Mouse (Mus musculus): Measurements from ENCODE around the gene Ap5b1. TPM values are rescaled to one million over a fixed set of nuclear protein-coding genes. Genes with fewer than 3 reads are reported as not detected.

Gene Ap5b1
- polyA plus RNA-seq, 1 experiment from 2014 or later: 2.8 TPM

GRCm38 (mm10) chr19:5560457-5561041 lies 7.3 kb upstream of the Ap5b1 start, which contains the start of gene Ovol1:
Gene Ovol1 (minus strand): TSS chr19:5560646.
- H3K4me3 ChIP-seq (replicated peaks; ENCODE audit: low read depth, low read length): peak within 1 kb of the TSS; percentile 31
- peak within 1 kb of the TSS; percentile 26; the same call in 1 of the 2 replicates for H3K9ac ChIP-seq (replicated peaks; ENCODE audit: low read length)
- ATAC-seq (ENCODE audit: low FRiP score, low TSS enrichment) (no peak), DNase-seq (peak; percentile 50)
- H3K4me1 ChIP-seq (ENCODE audit: control insufficient read depth, insufficient read depth, low read length): 0 out of 2 replicates have a peak, but pooled peaks cover 12% of the 10 kb centered on the region
- H3K9me3 ChIP-seq (ENCODE audit: control insufficient read depth, low read length): no peaks in the 10 kb centered on the region
- H3K27ac ChIP-seq (replicated peaks; ENCODE audit: low read depth, low read length): no peak within 1 kb of the TSS
- no peaks in the 10 kb centered on the region for H3K36me3 ChIP-seq (ENCODE audit: control insufficient read depth, insufficient read depth, low read length)
- 2% methylated on average over 57 of the region's 57 CpGs for WGBS
- peaks cover 67% of the 10 kb centered on the region for H3K27me3 ChIP-seq (ENCODE audit: control insufficient read depth, insufficient read depth, low read length)
- peak within 1 kb of the TSS; percentile 57 for H3K4me2 ChIP-seq (ENCODE audit: low read length)

DNA sequence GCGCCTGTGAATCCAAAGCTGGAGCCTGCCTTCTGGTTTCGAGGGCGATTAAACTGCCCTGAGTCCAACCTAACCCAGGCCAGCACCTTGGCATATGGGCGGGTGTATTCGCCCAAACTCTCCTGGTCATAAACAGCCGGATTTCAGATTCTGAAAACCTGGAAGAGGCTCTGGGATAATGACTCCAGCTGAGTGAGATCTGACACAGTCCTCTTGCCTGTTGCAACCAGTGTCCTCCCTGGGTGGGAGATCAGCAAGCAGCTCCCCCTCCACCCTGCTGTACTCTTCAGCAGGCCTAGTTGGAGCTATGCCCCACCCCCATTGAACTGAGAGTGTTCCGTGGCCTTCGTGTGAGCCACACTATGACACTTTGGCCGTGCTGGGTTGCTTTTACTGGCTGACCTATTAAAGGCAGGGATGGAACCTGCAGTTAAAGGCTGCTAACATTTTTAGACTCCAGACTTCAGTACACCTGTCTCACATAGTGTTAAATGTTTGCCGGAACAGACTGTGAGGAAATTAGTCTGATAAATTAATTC lies 6.5 kb upstream of the Ap5b1 start:
- DNase-seq (peak; percentile 2), ATAC-seq (ENCODE audit: low FRiP score, low TSS enrichment) (no peak)
- 0 out of 2 replicates have a peak, but pooled peaks cover 12% of the 10 kb centered on the region for H3K4me1 ChIP-seq (ENCODE audit: control insufficient read depth, insufficient read depth, low read length)
- H3K36me3 ChIP-seq (ENCODE audit: control insufficient read depth, insufficient read depth, low read length): no peaks in the 10 kb centered on the region
- H3K4me2 ChIP-seq (ENCODE audit: low read length): peak overlapping the region; percentile 57; the same call in 1 of the 2 replicates
- H3K4me3 ChIP-seq (replicated peaks; ENCODE audit: low read depth, low read length): no peak overlapping the region
- WGBS: 20% methylated on average over 10 of the region's 10 CpGs
- no peak overlapping the region for H3K27ac ChIP-seq (replicated peaks; ENCODE audit: low read depth, low read length)
- H3K9ac ChIP-seq (replicated peaks; ENCODE audit: low read length): no peak overlapping the region
- peaks cover 67% of the 10 kb centered on the region for H3K27me3 ChIP-seq (ENCODE audit: control insufficient read depth, insufficient read depth, low read length)
- H3K9me3 ChIP-seq (ENCODE audit: control insufficient read depth, low read length): no peaks in the 10 kb centered on the region

DNA sequence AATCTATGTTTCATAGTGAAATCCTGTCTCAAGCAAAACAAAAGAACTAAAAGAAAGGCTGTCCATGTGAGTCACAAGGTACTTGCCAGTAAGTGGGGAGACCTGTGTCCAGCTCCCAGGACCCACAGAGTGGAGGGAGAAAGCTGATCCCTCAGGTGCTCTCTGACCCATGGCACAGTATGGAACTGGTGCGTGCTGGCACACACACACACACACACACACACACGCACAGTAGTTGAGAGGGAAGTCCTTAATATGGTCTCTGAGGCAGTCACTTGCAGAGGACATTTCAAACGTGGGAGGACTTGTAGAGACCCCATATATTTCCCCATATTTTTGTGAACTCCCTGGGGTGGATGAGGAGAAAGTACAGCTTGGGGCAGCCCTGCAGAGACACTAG lies 5.9 kb upstream of the Ap5b1 start:
- H3K9ac ChIP-seq (replicated peaks; ENCODE audit: low read length): no peak overlapping the region
- no peak overlapping the region for H3K27ac ChIP-seq (replicated peaks; ENCODE audit: low read depth, low read length)
- H3K4me2 ChIP-seq (ENCODE audit: low read length): no peak overlapping the region
- peaks cover 12% of the 10 kb centered on the region; the same call in 1 of the 2 replicates for H3K4me1 ChIP-seq (ENCODE audit: control insufficient read depth, insufficient read depth, low read length)
- DNase-seq (no peak), ATAC-seq (ENCODE audit: low FRiP score, low TSS enrichment) (no peak)
- WGBS: 61% methylated on average over 3 of the region's 3 CpGs
- H3K27me3 ChIP-seq (ENCODE audit: control insufficient read depth, insufficient read depth, low read length): peaks cover 64% of the 10 kb centered on the region
- no peak overlapping the region for H3K4me3 ChIP-seq (replicated peaks; ENCODE audit: low read depth, low read length)
- H3K36me3 ChIP-seq (ENCODE audit: control insufficient read depth, insufficient read depth, low read length): no peaks in the 10 kb centered on the region
- H3K9me3 ChIP-seq (ENCODE audit: control insufficient read depth, low read length): no peaks in the 10 kb centered on the region

GRCm38 (mm10) chr19:5562776-5563175 lies 5.0 kb upstream of the Ap5b1 start:
- no peaks in the 10 kb centered on the region for H3K36me3 ChIP-seq (ENCODE audit: control insufficient read depth, insufficient read depth, low read length)
- H3K27ac ChIP-seq (replicated peaks; ENCODE audit: low read depth, low read length): no peak overlapping the region
- peaks cover 55% of the 10 kb centered on the region for H3K27me3 ChIP-seq (ENCODE audit: control insufficient read depth, insufficient read depth, low read length)
- DNase-seq: no peak
- peaks cover 16% of the 10 kb centered on the region; the same call in 1 of the 2 replicates for H3K4me1 ChIP-seq (ENCODE audit: control insufficient read depth, insufficient read depth, low read length)
- 91% methylated on average over 10 of the region's 10 CpGs for WGBS
- H3K9me3 ChIP-seq (ENCODE audit: control insufficient read depth, low read length): no peaks in the 10 kb centered on the region
- ATAC-seq (ENCODE audit: low FRiP score, low TSS enrichment): no peak
- no peak overlapping the region for H3K4me2 ChIP-seq (ENCODE audit: low read length)
- H3K9ac ChIP-seq (replicated peaks; ENCODE audit: low read length): no peak overlapping the region
- no peak overlapping the region for H3K4me3 ChIP-seq (replicated peaks; ENCODE audit: low read depth, low read length)

DNA sequence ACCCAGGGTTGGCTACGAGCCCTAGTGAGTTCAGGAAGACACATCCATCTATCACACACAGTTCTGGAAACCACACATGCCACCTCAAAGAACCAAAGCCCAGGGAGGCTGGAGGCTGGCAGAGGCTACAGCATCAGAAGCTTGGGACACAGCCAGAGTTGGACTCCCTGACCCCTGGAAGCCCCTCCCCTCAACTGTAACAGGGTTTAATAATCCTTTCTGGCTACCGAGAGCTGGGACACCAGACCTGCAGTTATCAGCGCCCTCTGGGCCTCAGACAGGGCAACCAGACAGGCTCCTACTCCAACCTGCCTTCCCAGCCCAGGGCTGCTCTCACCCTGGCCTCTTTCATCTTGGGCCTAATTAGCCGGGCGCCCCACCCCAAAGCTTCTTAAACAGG lies 1.5 kb upstream of the Ap5b1 start:
- 58% methylated on average over 5 of the region's 5 CpGs for WGBS
- peaks cover 20% of the 10 kb centered on the region for H3K27me3 ChIP-seq (ENCODE audit: control insufficient read depth, insufficient read depth, low read length)
- ATAC-seq (ENCODE audit: low FRiP score, low TSS enrichment): no peak

DNA sequence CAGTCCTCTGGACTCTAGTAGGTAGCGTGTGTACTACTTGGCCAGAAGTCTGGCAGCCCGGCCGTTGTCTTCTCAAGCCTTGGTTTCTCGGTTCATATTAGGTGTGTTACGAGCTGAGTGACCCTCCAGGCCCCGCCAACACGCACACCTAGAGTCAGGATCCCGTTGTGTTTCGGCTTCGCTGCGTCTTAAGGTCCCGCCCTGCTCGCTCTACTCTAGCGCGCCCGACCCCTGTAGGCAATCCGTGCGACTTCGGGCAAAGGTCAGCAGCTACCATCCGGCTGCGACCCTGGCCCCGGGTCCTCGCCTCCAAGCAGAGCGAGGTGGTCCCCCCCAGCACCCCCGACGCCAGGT lies 668 bp upstream of the Ap5b1 start:
- peak; percentile 44 for ATAC-seq (ENCODE audit: low FRiP score, low TSS enrichment)
- H3K4me3 ChIP-seq (replicated peaks; ENCODE audit: low read depth, low read length): peak overlapping the region; percentile 66
- 2% methylated on average over 26 of the region's 26 CpGs for WGBS
- H3K27ac ChIP-seq (replicated peaks; ENCODE audit: low read depth, low read length): peak overlapping the region; percentile 80
- H3K4me1 ChIP-seq (ENCODE audit: control insufficient read depth, insufficient read depth, low read length): peaks cover 14% of the 10 kb centered on the region
- H3K4me2 ChIP-seq (ENCODE audit: low read length): peak overlapping the region; percentile 87
- no peaks in the 10 kb centered on the region for H3K9me3 ChIP-seq (ENCODE audit: control insufficient read depth, low read length)
- no peak for DNase-seq
- H3K36me3 ChIP-seq (ENCODE audit: control insufficient read depth, insufficient read depth, low read length): peaks cover 10% of the 10 kb centered on the region
- peaks cover 11% of the 10 kb centered on the region for H3K27me3 ChIP-seq (ENCODE audit: control insufficient read depth, insufficient read depth, low read length)
- H3K9ac ChIP-seq (replicated peaks; ENCODE audit: low read length): peak overlapping the region; percentile 69

More for the DNA sequence above, 1.5 kb upstream of the Ap5b1 start:
- no peak overlapping the region for H3K9ac ChIP-seq (replicated peaks; ENCODE audit: low read length)
- H3K4me1 ChIP-seq (ENCODE audit: control insufficient read depth, insufficient read depth, low read length): peaks cover 14% of the 10 kb centered on the region
- H3K4me2 ChIP-seq (ENCODE audit: low read length): no peak overlapping the region
- H3K4me3 ChIP-seq (replicated peaks; ENCODE audit: low read depth, low read length): no peak overlapping the region
- no peak for DNase-seq
- H3K36me3 ChIP-seq (ENCODE audit: control insufficient read depth, insufficient read depth, low read length): peaks cover 10% of the 10 kb centered on the region
- H3K9me3 ChIP-seq (ENCODE audit: control insufficient read depth, low read length): no peaks in the 10 kb centered on the region
- H3K27ac ChIP-seq (replicated peaks; ENCODE audit: low read depth, low read length): no peak overlapping the region

DNA sequence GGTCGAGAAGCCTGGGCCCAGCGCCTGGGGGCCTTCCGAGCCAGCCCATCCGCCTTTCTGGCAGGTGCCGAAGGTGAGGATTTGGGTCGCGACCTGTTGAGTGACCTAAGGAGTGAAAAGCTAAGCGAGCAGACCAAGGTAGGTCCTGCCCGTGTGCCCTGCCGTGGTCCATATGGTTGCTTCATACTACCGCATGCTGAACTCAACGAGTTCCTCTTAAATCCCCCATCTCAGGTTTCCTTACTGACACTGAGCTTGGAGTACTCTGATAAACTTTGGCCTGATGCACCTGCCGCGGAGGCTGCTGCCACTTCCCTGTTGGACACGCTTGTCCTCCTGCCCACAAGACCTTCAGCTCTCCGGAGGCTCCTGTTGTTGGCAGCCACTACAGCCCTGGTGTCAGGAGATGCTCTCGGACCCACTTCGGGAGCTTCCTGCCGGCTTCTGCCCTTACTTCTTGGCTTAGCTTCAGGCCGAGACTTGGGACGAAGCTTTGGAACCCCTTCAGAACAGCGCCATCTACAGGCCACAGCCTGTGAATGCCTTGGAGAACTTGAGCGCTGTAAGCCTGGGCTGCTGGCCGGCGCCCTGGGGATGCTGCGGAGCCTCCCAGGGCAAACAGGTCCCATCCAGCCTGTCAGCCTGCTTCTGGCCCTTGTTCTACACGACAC lies 780 bp downstream of the Ap5b1 start:
- DNase-seq (peak; percentile 93), ATAC-seq (ENCODE audit: low FRiP score, low TSS enrichment) (0 out of 2 replicates have a peak, but pooled peaks have one; percentile 3)
- Histone ChIP-seq H3K4me3 (replicated peaks; ENCODE audit: low read depth, low read length) (peak overlapping the region; percentile 66), H3K4me2 (ENCODE audit: low read length) (peak overlapping the region; percentile 87), H3K9ac (replicated peaks; ENCODE audit: low read length) (peak overlapping the region; percentile 69; the same call in 1 of the 2 replicates), H3K27me3 (ENCODE audit: control insufficient read depth, insufficient read depth, low read length) (no peaks in the 10 kb centered on the region), H3K27ac (replicated peaks; ENCODE audit: low read depth, low read length) (peak overlapping the region; percentile 80), H3K36me3 (ENCODE audit: control insufficient read depth, insufficient read depth, low read length) (peaks cover 10% of the 10 kb centered on the region), H3K9me3 (ENCODE audit: control insufficient read depth, low read length) (no peaks in the 10 kb centered on the region), H3K4me1 (ENCODE audit: control insufficient read depth, insufficient read depth, low read length) (peaks cover 14% of the 10 kb centered on the region)
- 7% methylated on average over 27 of the region's 27 CpGs for WGBS

DNA sequence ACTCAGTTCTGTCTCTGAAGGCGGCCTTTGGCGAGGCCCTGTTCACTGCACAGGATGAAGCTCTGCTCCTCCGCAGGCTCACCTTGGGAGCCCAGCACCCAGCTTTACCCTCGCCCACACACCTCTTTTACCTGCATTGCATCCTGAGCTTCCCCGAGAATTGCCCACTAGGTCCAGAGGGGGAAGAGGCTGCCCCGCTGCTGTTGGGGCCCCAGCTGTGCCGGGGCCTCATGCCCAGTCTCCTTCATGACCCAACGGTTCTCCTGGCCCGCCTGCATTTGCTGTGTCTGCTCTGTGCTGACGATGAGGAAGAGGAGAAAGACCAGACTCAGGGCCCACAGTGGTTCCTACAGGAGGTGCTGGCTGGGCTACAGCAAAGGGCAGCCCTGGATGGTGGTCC lies 1.7 kb downstream of the Ap5b1 start:
- ATAC-seq (ENCODE audit: low FRiP score, low TSS enrichment): no peak
- WGBS: 86% methylated on average over 10 of the region's 10 CpGs
- Histone ChIP-seq H3K4me1 (ENCODE audit: control insufficient read depth, insufficient read depth, low read length) (peaks cover 14% of the 10 kb centered on the region), H3K9me3 (ENCODE audit: control insufficient read depth, low read length) (no peaks in the 10 kb centered on the region), H3K4me3 (replicated peaks; ENCODE audit: low read depth, low read length) (no peak overlapping the region), H3K27ac (replicated peaks; ENCODE audit: low read depth, low read length) (no peak overlapping the region), H3K4me2 (ENCODE audit: low read length) (no peak overlapping the region), H3K9ac (replicated peaks; ENCODE audit: low read length) (no peak overlapping the region), H3K27me3 (ENCODE audit: control insufficient read depth, insufficient read depth, low read length) (no peaks in the 10 kb centered on the region), H3K36me3 (ENCODE audit: control insufficient read depth, insufficient read depth, low read length) (peaks cover 10% of the 10 kb centered on the region)
- no peak for DNase-seq
